Mouse (Mus musculus) left cerebral cortex, adult 18-20 months (tissue): ENCODE data around the gene Kank4. TPM values are rescaled to one million over a fixed set of nuclear protein-coding genes. Genes with fewer than 3 reads are reported as not detected.
A peak's percentile ranks its signal among the peaks of the same experiment; 100 is the strongest.
"Not testable (repeated sequence)": the region's sequence is repeated elsewhere in the genome, so short reads cannot be mapped to it uniquely, and the experiment has no call there.

Experiments used
- DNase-seq, 2 experiments: peaks; one replicate each; pipeline ENCODE4 v3.0.0; 2021 to 2022; ENCODE audit warnings: low spot score in 2 of 2, mixed read lengths in 1 of 2
- total RNA-seq, 2 experiments: library from RNA; stranded (reverse); gene quantifications; 2 replicates each; pipeline ENCODE4 v1.2.3; 2021

The Kank4 gene
- total RNA-seq, 2 experiments from 2014 or later, result 3.8 to 4.4 TPM

- DNase-seq, result no peak
Measured at GRCm38 (mm10) chr4:98778219-98778618, 39.1 kb downstream of the Kank4 start.

GRCm38 (mm10) chr4:98777464-98777863 lies 39.9 kb downstream of the Kank4 start:
- no peak for DNase-seq

GRCm38 (mm10) chr4:98776721-98777427 lies 40.5 kb downstream of the Kank4 start:
- DNase-seq, result no peak

GRCm38 (mm10) chr4:98773785-98774184 lies 43.6 kb downstream of the Kank4 start:
- DNase-seq, result no peak

- no peak for DNase-seq
Measured at GRCm38 (mm10) chr4:98767134-98768133, 49.9 kb downstream of the Kank4 start.

GRCm38 (mm10) chr4:98758872-98759518 lies 58.3 kb downstream of the Kank4 start:
- DNase-seq, result no peak

GRCm38 (mm10) chr4:98758012-98758821 lies 59.1 kb downstream of the Kank4 start:
- DNase-seq, result peak in 1 of 2 experiments; percentile 4

- no peak for DNase-seq
Measured at GRCm38 (mm10) chr4:98756141-98756540, 61.2 kb downstream of the Kank4 start.

- no peak for DNase-seq
Measured at GRCm38 (mm10) chr4:98754456-98754855, 62.9 kb downstream of the Kank4 start.

GRCm38 (mm10) chr4:98743906-98744210 lies 73.5 kb downstream of the Kank4 start:
- DNase-seq, result no peak

- DNase-seq, result no peak
Measured at GRCm38 (mm10) chr4:98743209-98743905, 74.0 kb downstream of the Kank4 start.

- no peak for DNase-seq
Measured at GRCm38 (mm10) chr4:98739753-98740152, 77.6 kb downstream of the Kank4 start.

GRCm38 (mm10) chr4:98733660-98734059 lies 83.7 kb downstream of the Kank4 start:
- no peak for DNase-seq

- no peak for DNase-seq
Measured at GRCm38 (mm10) chr4:98728716-98729115, 88.6 kb downstream of the Kank4 start.

GRCm38 (mm10) chr4:98727959-98728347 lies 89.4 kb downstream of the Kank4 start:
- no peak for DNase-seq

GRCm38 (mm10) chr4:98727295-98727958 lies 89.9 kb downstream of the Kank4 start:
- DNase-seq, result no peak

- DNase-seq, result no peak
Measured at GRCm38 (mm10) chr4:98726590-98727237, 90.6 kb downstream of the Kank4 start, which contains the start of gene L1td1. Gene L1td1, plus strand, starts transcription at chr4:98726734.

GRCm38 (mm10) chr4:98725439-98725838 lies 91.9 kb downstream of the Kank4 start:
- no peak for DNase-seq

- DNase-seq, result not testable (repeated sequence)
Measured at GRCm38 (mm10) chr4:98724682-98725081, 92.7 kb downstream of the Kank4 start.
